Mouse (Mus musculus): ENCODE measurements around the gene Gm19426.

DNA sequence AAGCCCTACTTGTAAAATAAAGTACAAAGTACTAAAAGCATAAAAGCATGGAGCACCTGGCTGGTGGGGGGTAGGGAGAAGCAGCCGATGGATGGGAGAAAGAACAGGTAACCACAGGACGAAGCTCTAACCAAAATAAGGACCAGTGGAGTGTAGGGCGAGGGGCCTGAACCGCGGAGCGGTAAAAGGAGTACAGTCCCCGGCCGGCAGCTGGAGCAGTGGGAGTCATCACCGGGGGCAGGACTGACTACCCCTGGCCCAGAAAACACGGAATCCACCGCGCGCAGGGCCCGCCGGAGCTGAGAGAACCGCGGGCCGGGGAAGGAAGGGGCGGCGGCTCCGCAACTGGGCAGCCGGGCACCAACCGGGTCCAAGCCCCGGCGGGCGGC lies 29.0 kb downstream of the Gm19426 start:
- TF ChIP-seq CTCF (IDR thresholded peaks at IDR 0.05; ENCODE audit: extremely low read depth, insufficient read length, insufficient replicate concordance, low read depth, low read length) (no peak), POLR2A (IDR thresholded peaks at IDR 0.05; ENCODE audit: low read depth, low read length) (no peak)

Data from small intestine, adult 2 months (tissue).